Mouse (Mus musculus) thymus, adult 2 months (tissue): ENCODE data around the gene Tctex1d2.

ENCODE experiments used
- CTCF ChIP-seq: fragments of 200-500 bp; IDR thresholded peaks from 2 replicates; pipeline ENCODE4 v1.5.1; 2012; ENCODE audit warnings: mild to moderate bottlenecking, control low read depth, low read length, moderate library complexity, borderline replicate concordance; ENCODE audit not compliant: control insufficient read depth, poor library complexity, insufficient read depth; ENCODE audit errors: extremely low read depth
- POLR2A ChIP-seq: fragments of 200-500 bp; IDR thresholded peaks from 2 replicates; pipeline ENCODE4 v1.6.1; 2012; ENCODE audit warnings: mild to moderate bottlenecking, low read length, control low read depth, moderate library complexity; ENCODE audit not compliant: control insufficient read depth, poor library complexity, insufficient read depth; ENCODE audit errors: extremely low read depth

DNA sequence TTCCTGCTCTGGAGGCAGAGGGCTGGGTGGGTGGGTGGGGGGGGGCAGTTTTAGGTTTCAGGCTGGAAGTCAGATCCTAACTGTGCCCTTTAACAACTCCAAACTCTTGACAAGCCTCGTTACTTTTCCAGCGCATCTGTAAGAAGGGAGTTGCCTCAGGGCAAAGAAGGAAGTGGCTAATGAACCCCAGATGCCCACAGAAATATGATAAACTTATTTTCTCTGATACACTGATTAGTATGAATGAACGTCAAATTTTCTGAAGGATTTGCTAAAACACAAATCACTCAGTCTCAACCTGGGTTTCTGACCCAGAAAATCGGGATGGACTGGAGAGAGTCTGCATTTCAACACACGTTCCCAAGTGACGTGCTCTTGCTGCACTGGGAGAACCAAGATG lies 12.8 kb upstream of the Tctex1d2 start:
- no peak for TF ChIP-seq CTCF
- no peak for TF ChIP-seq POLR2A
